Mouse (Mus musculus): Measurements from ENCODE around the gene Lrrc8e.

DNA sequence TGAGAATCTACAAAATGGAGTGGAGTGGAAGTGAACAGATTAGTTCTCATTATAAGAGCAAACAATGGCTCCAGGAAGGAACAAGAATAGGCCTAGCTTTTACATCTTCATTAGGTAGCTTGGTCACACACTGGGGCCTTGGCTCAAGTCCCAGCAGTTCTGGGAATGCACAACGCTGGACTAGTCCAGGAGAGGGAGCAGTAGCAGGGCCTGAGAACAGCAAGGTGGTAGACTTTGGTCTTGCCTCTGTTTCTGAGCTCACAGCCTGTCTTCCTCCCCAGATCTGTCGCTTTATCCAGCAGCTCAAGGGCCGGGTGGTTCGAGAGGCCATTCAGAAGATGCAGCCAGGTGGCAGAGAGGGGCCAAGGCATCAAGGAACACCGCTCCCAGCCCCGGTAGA, 27.4 kb downstream of the Lrrc8e start:
- TF ChIP-seq CTCF (IDR thresholded peaks at IDR 0.05) (peak; percentile 67), EP300 (IDR thresholded peaks at IDR 0.05) (no peak)

Data from lung, postnatal 0 days (tissue).